Mouse (Mus musculus): ENCODE data around the gene G6pc2.

The G6pc2 gene

GRCm38 (mm10) chr2:69239315-69239714 is 28.4 kb downstream of the G6pc2 start:
- DNase-seq (ENCODE audit: low spot score in 2 of 2): no peak

GRCm38 (mm10) chr2:69244924-69245323 is 34.1 kb downstream of the G6pc2 start:
- DNase-seq (ENCODE audit: low spot score in 2 of 2): no peak

GRCm38 (mm10) chr2:69247081-69247480 is 36.2 kb downstream of the G6pc2 start:
- DNase-seq (ENCODE audit: low spot score in 2 of 2): no peak

- DNase-seq (ENCODE audit: low spot score in 2 of 2): no peak
Measured at GRCm38 (mm10) chr2:69248221-69248755, 37.4 kb downstream of the G6pc2 start.

GRCm38 (mm10) chr2:69264069-69264618 is 53.3 kb downstream of the G6pc2 start:
- no peak for DNase-seq (ENCODE audit: low spot score in 2 of 2)

GRCm38 (mm10) chr2:69275875-69276274 is 65.0 kb downstream of the G6pc2 start:
- DNase-seq (ENCODE audit: low spot score in 2 of 2): no peak
